Mouse (Mus musculus) CH12F3 (cell line): ENCODE data around the gene Alox8.

Experiments
- in situ Hi-C: fragments of 300-500 bp; cut with MboI; formaldehyde crosslinking; loops from 2 replicates; pipeline ENCODE4 v1.14.3; 2020; ENCODE audit warnings: low sequenced_read_pairs

The Alox8 gene

DNA sequence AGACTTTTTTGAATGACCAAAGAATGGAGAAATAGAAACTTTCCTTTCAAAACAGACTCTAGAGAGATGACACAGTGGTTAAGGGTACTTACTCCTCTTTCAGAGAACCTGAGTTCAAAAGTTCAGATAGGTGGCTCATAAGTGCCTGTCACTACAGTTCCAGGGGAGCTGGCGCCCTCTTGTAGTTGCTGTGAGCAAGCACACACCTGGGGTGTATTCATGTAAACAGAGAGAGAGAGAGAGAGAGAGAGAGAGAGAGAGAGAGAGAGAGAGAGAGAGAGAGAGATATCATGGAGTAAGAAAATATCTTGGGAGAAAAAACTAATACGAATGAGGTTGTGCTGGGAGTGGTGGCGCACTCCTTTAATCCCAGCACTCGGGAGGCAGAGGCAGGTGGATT, 17.5 kb downstream of the Alox8 start:
- in situ Hi-C loops, result no loop called here

DNA sequence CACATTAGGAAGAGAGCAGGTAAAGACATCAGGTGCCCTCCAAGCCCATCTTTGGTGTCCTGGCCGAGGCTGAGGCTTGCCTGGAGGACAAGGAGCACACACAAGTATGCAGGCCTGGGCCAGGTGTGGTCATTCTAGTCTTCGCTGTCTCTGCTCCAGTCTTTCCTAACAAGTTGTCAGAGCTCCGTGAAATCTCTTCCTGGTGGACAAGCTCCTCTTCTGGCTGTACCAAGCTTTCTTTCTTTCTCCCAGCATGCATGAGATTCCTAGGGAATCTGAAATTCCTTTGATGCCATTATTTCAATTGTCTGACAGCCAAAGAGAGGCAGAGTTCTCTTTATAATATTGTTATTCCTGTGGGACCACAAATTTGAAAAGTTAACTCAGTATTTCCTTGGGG, 18.1 kb downstream of the Alox8 start:
- in situ Hi-C loops, result no loop called here

DNA sequence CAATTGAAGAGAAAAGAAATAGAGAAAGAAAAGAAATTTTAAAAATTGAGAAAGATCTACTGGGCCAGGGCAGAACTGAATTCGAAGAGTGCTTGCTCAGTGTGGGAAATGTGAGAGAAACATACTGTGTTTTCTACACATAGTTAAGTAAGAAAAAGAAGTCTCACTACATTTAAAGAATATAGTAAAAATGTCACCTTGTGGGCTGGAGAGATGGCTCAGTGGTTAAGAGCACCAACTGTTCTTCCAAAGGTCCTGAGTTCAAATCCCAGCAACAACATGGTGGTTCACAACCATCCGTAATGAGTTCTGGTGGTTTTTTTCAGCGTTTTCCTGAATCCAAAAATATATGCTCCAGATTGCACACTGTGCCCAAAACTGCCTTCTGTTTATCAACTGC, 19.1 kb downstream of the Alox8 start:
- in situ Hi-C loops, result no loop called here

DNA sequence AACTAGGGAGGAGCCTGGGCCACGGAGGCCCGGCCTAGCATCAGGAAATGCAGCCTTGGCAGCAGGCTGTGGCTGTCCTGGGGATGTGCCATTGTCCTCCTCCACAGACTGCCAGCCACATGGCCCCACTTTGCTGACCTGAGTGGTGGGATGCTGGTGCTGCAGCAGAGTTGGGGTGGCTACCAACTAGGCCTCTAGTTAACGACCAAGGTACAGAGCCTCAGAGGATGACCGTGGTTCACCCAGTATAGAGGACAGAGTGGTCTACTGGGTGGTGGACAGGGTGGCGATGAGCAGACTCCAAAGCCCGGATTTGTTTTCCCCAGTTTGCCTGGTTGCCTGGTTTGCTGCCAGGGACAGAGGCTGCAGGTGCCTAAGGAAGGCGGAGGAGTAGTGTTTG, 22.9 kb downstream of the Alox8 start:
- in situ Hi-C loops, result no loop called here

DNA sequence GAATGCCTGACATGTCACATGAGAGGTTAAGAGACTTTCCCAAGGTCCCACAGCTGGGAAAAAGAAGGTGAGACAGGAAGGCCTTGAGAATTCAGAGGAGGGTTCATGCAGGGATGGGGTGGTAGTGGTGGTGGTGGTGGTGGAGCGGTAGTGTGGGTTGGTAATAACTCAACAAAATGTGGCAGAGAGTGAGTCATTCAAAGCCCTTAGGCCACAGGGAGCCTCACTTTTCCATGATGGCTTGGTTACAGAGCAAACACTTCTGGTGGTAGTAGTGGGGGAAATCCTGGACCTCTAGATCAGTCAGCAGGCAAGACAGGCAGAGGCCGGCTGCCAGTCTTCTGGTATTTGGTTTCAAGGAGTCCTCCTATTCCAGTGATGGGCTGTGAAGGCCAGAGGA, 25.0 kb downstream of the Alox8 start:
- in situ Hi-C loops, result no loop called here

DNA sequence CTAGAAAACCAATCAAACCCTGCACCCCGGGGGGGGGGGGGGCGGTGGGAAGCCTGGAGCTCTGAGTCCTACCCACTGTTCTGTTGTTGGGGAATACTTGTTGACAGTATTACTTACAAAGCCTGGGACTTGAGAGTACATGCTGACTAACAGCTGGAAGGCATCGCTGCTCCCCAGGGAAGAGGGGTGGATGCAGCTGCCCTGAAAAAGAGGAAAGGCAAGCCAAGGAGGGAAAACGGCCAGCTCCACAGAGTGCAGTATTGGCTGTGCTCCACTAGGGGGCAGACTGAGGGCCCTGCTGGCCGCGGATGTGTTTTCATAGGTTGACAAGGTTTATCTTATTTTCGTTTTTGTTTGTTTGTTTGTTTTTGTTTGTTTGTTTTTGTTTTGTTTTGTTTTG, 26.0 kb downstream of the Alox8 start:
- in situ Hi-C loops, result no loop called here

DNA sequence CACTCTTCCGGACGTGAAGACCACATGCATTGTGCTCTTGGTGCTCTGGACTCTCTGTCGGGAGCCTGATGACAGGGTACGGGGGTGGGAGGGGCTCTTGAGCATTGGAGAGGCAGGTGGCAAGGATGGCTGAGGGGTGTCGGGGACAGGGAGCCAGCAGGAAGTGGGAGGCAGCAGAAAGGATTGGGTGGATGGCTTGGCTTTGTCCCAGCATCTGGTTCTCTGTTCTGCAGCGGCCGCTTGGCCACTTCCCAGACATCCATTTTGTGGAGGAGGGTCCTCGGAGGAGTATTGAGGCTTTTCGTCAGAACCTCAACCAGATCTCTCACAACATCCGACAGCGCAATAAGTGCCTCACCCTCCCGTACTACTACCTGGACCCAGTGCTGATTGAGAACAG, 28.3 kb downstream of the Alox8 start:
- in situ Hi-C loops, result no loop called here

DNA sequence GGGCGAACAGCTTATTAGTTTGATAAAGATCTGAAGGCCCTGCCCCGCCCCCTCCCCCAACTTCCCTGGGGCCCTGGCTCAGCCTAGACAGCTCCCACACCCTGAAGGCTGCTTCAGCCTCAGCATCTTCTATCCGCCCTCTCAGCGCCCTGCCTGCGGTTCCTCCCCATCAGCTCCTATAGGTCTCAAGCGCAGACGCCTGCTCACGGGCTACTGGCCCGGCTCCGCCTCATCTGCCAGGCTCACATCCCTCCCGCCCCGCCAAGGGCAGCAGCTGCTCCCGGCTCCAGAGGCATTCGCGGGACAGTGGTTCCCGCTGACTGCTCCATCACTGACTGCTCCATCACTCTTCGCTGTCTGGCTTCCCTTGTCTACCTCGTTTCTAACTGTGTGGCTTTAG, 40.8 kb downstream of the Alox8 start, which contains the start of gene Alox12b:
TSS of gene Alox12b (plus strand) at position 190 of the 400 bp plus-strand sequence.
- in situ Hi-C loops, result no loop called here

DNA sequence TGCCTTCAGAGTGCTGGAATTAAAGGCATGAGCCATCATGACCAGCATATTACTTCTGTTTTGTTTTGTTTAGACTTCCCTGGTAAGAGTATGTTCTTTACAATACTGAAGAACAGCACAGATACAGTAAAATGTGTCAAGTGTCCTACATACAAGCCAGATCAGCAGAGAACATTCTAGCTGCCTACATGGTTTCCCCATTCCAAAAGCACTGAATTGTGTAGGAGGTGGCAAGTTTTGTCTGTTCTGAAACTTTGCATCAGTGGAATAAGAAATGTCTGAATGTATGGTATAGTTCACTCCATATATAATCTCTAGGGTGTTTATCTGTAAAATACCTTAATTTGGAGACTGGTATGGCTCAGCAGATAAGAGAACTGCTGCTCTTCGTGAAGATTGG, 42.3 kb downstream of the Alox8 start:
- in situ Hi-C loops, result no loop called here

DNA sequence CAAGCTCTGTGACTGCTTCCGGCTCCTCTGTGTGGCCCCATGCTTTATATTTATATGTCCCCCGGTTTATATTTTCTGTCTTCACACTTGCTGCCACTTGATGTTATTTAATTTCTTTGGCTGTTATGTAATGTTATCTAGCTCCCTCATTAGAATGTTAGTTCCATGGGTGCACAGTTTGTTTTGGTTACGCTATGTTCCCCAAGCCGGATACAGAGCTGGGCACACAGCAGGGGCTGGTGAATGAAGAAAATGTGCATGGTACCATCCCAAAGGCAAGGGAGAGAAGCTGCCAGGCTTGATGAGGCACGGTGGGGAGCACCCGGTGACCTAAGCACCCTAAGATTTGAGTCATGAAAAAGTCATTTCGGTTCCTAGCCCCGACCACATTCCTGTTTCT, 43.8 kb downstream of the Alox8 start:
- in situ Hi-C loops, result no loop called here

DNA sequence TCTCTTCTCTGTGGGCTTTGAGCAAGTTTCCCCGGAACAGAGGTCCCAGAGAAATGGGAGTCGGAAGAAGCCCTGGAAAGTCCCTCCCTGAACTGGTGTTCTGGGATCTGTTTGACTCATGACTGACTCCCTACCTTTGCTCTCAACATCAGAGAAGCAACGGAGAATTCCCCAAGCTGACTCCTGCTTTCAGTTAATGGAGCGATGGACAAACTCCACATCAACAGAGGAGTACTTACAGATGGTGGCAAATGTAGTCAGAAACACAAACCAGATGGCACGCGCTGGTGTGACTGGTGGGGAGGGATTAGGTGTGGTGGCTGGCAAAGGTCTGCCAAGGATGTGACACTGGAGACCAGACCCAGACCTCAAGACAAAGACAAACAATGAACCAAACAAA, 46.6 kb downstream of the Alox8 start:
- in situ Hi-C loops, result no loop called here

DNA sequence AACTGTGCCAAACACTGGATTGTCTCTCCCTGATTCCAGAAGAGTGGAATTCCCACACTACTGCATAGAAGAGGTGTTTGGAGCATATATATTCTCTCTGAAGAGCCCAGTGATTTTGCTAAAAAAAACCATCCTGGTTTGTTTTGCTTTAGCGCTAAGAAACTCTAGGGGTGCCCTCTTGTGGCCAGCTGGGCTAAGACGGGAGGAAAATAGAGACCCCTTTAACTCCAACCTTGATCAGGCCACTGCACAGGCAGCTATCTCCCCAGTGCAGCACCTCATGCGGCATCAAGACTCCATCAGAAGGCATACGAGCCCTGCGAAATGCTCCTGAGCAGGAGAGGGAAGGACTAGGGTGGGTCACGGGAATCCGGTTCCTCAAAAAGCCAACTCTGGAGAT, 47.2 kb downstream of the Alox8 start:
- in situ Hi-C loops, result no loop called here

DNA sequence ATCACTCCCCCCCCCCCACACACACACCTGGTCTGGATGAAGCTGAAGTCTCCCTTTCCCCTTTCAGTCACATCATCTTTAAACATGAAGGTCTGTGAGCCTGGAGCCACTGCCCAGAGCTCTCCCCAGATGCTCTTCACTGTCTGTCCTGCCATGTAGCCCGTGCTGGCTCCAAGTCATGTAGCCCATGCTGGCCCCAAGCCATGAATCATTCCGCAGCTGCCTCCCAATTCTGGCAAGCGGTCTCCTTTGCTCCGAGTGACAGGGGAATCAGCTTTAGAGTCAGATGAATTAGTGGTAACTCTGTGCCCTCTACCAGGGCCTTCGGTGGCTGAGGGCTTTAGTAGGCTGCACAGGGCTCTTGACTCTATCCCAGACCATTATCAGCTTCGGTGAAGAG, 47.9 kb downstream of the Alox8 start:
- in situ Hi-C loops, result no loop called here

DNA sequence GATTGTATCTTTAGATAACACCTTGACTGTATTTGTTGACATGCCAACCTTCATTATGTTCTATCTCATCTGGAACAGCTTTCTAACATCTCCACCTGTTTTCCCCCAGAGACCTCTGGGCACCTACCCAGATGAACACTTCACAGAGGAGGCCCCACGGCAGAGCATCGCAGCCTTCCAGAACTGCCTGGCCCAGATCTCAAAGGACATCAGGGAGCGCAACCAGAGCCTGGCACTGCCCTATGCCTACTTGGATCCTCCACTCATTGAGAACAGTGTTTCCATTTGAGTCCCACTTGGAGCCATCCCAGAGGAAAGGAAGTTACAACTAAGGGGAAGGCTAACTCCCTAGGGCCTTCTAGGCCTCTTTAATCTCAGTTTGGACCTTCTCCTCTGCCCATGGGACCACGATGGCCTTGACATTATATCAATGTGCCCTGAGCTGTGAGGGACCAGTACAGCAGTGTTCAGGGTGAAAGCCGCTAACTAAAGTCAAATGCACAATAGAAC, 49.1 kb downstream of the Alox8 start:
- in situ Hi-C loops, result no loop called here

DNA sequence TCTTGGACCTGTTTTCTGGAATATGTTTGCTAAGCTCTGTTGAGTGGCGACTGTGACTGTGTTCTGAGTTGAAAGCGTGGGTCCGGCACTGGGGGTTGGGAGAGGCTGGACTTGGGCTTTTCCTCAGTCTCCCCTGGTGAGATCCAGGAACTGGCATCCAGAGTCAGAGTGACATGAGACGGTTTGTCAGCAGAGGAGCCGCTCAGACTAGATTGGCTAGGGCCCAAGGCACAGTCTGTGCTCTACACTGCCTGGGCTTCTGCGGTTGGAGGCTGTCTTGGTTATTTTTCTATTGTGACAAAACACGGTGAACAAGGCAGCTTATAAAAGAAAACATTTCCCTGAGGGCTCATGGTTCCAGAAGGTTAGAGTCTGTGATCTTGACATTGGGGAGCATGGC, 50.1 kb downstream of the Alox8 start:
- in situ Hi-C loops, result no loop called here

DNA sequence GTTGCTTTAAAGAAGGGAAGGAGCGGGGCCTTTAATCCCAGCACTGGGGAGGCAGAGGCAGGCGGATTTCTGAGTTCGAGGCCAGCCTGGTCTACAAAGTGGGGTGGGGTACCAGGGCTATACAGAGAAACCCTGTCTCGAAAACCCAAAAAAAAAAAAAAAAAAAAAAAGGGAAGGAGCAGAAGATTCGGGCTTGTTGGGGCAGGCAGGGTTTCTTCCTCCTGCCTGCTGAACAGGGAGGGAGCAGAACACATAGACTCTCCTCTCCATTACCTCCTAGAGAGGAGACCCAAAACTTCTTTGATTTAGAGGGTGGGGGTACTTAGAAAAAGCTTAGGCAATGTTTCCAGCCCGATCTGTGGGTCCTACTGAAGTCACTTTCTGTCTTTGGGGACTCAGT, 62.3 kb downstream of the Alox8 start:
- in situ Hi-C loops, result no loop called here

DNA sequence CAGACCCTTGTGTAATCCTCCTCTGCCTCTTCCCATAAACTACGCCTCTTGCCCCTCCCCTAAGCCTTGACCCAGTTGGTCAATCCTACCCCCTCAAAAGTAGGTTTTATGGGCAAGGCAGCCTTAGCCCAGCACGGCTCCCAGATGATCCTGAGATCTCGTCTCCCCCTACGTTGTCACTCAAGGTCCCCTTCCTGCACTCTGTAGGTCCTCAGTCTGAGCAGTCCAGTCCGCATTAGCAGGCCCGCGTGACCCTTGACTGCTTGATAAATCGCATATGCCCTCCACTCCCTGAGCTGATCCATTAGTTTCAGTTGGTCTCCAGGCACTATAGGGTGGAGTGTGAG, 63.0 kb downstream of the Alox8 start:
- in situ Hi-C loops, result no loop called here
